Mouse (Mus musculus) inflammation-experienced regulatory T-cells, adult 6 months (primary cell): ENCODE results near the gene Elf5. TPM values are rescaled to one million over a fixed set of nuclear protein-coding genes. Genes with fewer than 3 reads are reported as not detected.

ENCODE experiments used
- ATAC-seq: one replicate; pipeline ENCODE4 v1.8.0; 2017
- polyA plus RNA-seq, 3 experiments: library from polyadenylated mRNA; unstranded; fragments of 100-300 nt; shearing (Covaris generic); gene quantifications; one replicate each; pipeline ENCODE4 v1.2.1; 2017

Elf5 gene
- polyA plus RNA-seq = not detected

DNA sequence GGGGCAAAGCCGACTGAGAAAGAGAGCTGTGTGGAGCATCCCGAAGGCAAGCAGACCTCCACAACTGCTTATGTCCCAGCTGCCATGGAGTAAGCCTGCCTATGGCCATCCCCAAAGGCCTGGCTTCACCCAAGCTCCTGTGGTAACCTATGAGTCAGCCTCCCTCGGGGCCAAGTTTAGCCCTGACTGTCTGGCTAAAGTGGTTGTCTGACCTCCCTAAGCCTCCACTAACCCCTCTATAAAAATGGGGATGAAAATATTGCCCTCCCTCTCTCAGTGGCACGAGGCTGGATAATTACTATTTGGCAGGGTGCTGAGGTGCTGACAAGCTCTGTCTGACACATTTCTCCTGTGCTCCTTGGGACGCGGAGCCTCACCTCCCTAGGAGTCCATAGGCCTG lies at the start of gene Elf5:
Gene Elf5, plus strand, starts transcription at position 341 of the 400 bp plus-strand sequence.
- no peak for ATAC-seq

DNA sequence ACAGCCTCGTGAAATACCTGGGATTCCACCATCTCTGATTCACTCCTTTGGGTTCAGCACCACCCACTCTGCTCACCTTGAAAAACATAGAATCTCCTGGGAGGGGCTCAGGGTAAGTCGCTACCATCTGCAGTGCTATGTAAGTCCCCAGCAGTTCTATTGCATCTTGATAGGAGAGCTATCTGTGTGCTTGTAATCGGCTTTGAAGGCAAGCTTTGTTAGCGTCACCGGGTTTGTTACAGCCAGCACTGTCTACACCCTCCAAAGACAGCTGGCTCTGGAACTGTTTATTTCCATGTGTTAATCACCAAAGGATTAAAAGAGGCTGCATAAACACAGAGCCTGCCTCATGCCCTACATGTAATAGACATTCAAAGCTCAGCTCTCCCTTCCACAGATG lies 38.9 kb upstream of the Elf5 start:
- ATAC-seq = no peak

DNA sequence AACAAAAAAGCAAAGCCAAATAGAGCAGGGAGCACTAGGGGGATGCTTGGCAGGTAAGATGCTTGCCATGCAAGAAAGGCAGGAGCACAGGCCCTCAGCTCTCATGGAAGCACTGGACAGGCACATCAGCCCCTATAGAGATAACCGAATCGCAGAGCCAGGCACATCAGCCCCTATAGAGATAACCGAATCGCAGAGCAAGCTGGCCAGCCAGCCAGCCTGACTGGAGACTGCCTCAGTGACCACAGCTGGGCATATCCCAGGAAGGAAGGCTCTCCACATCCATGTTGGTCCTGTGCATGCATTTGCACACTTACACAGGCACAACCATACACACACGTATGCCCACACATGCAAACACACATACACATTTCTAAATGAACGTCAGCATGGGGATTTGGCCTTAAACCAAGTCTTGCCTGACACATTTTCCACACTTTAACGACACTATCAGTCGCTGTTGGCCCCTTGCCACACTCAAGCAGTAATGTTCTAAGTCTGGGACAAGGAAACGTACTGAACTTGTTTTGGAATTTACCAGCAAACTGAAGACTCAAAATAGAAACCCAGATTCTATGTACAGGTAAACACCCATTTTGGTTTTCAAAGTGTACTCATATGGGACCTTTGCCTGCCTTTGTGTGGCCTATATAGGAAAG lies 31.9 kb upstream of the Elf5 start:
- ATAC-seq = no peak

DNA sequence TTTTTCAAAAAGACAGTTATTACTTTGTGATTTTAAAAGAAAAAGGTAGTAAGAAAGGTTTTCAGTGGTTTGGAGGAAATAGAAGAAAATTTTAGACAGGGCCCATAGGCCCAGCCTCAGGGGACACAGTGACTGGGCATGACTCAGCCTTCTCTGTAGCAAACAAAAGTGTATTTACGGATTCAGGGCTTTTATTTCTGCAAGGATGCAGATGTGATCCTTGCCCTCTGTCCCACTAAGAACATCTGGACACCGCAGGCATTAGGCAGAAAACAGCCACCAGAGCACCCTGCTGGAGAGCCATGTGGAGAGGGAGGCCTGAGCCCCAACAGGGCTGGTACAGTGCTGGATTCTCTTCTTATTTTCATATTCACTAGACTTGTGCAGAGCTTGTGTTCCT lies 29.3 kb upstream of the Elf5 start:
- no peak for ATAC-seq

DNA sequence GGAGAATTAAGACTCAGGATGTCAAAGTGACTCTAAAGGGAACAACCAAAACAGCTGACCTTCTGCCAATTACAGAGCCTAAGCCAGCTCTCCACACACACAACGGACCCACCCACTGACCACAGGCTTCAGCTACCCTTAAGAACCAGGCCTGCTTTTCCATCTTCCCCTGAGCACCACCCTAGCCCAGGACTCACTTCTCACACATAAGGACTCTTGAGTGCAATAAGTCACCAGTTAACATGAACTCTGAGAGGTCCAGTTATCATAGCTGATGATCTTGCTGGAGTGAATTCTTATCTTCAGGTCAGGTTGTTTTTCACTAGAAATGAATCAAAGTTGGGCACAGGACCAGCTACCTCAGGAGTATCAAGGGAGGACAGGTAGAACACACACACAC lies 23.6 kb upstream of the Elf5 start:
- no peak for ATAC-seq

DNA sequence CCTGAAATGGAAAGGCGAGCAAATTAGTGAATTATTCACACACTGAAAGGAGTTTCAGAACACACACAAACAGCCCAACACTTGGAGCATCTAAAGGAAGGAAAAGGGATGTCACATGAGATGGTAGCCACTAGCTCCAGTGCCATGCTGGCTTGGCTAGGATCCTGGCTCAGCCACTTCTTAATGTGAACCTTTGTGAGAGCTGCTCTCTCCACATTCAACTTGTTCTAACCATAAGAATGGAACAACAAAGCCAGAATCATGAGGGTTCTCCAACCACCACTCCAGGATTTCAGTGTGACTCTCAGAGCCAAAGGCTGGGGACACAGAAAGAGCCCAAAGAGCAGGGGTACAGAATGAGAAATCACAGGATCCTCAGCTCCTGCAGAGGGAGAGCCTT lies 23.2 kb upstream of the Elf5 start:
- no peak for ATAC-seq

DNA sequence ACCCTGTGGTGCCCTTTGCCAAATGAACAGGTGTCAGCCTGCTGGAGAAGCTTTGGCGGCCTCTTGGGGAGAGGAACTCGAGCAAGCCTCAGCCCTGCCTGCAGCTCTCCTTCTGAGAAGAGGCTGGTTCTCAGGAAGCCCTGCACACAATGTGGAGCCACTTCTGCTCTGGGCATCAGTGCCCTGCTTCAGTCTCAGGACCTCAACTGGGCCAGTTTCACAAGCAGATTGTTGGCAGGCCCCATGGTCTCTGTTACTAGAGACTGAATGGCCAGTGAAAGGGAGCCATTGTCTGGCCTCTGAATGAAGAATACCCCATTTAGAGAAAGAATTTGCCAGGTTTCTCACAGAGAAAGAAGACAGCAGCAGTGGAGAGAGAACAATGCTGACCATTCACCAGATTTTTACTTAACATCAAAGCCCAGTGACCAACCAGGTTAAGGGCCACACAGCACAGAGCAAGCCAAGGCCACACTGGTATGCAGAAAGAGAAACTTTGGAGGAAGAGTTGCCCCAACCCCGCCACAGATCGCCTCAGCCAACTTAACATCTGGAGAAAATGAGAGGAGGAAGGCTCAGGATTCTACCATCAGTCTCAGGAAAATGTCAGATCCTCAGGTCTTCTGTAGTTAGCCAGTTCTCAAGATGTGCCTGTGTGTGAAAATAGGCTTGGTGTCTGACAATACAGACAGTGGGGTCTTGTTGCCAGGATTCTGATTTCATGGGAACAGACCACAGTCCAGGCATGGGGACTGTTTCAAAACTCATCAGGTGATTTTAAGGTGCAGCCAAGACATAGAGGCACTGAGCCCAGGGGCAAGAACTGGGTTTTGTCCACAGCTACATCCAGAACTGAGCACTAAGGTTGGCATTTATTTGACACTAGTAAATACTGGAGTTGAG lies 21.2 kb upstream of the Elf5 start:
- no peak for ATAC-seq

DNA sequence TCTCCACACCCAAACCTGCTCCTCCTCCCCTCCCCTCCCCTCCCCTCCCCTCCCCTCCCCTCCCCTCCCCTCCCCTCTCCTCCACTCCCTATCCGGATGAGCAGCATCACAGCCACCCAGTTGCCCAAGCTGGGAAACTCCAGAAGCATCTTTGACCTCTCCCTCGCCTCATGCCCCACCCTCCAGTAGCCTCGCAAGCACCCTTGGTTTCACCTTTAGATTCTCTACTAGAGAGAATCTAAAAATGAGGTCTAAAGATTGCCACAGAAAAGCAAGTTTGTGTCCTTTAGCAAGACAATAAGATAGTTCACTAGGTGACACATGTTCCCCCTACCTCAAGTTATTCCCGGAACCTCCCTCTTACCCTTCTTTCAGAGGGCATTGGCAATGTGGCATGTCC lies 19.9 kb upstream of the Elf5 start:
- ATAC-seq = no peak

DNA sequence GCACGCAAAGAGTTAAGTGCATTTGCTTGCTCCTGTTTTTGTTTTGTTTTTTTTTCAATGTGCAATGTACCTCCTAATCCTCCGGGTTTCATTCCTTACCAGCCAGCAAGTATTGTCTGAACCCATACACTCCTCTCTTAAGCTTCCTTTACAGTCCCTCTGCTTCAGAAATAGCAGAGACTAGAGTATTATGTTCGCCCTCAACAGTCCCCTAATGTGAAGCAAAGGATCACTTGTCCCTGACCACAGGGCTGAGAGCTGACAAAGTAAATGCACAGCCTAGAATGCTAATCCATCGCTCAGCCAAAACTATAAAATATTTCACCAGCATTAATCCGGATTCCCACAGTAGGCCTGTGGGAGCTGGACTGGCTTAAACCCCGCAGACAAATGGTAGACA lies 13.4 kb upstream of the Elf5 start:
- ATAC-seq = no peak

DNA sequence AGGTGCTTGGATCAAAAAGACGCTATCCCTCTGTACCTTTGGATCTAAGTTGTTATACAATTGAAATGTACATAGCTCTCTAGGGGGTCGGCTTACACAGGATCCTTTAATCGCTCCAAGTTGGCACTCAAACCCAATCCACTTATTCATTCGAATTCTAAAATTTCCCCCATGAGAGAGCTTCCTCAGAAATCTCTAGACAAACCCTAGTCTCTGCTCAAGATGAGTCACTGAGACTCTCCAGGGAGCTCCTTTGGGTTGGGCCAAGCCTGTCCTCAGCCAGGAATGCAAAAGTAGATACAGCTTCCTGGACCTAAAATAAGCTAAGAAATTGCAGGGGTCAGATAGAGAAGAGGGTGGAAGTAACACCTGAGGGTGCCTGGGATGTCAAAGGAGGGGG lies 10.8 kb upstream of the Elf5 start:
- ATAC-seq = no peak

DNA sequence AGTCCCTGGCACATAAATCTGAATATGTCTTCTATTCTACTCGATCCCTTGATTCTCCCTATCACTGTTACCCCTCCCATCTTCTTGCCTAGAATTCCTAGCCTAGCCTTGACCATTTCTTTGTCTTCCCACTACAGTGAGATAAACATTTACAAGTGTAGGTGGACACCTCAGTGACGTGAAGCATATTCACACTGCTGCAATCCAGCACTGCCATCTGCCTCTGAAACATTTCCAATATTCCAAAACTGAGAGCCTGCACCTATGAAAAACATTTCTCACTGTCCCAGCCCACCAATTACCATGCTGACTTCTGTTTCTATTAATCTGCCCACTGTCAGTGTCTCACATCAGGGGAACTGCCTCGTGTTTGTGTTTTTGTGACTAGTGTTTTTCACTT lies 5.2 kb upstream of the Elf5 start:
- no peak for ATAC-seq

DNA sequence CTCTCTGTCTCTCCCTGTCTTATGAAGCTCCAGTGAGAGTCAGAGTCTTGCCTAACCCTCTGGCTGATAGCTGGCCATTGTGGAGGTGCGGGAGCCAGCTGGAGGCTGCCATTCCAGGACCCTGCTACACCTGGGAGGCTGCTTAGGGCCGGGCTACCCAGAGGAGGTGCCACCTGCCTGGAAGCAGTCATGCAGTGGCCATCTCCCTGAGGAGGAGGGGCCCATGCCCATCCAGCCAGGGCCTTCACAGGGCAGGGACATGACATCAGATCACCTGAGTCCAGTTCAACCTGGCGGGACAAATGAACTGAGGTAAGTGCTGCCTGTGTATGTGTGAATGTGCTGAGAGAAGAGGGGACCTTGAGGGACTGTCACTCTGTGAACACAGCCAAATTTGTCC lies 328 bp downstream of the Elf5 start:
- ATAC-seq = no peak

DNA sequence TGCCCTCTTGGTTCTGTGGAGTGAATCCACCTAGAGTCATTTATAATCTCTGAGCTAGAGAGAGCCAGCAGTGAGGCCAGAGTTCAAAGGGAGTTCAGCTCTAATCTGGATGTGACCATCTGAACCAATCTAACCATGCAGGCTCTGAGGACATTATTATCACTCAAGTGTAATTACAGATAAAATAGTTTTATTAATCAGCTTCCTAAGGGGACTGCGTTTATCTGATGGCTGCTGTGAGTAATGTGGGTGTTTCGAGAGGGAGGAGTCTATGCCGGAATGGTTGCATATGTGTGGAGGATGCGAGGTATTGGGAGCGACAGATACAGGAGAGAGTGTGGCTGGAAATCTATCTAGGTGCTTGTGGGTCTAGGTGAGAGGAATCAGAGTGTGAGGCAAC lies 1.9 kb downstream of the Elf5 start:
- ATAC-seq = no peak

DNA sequence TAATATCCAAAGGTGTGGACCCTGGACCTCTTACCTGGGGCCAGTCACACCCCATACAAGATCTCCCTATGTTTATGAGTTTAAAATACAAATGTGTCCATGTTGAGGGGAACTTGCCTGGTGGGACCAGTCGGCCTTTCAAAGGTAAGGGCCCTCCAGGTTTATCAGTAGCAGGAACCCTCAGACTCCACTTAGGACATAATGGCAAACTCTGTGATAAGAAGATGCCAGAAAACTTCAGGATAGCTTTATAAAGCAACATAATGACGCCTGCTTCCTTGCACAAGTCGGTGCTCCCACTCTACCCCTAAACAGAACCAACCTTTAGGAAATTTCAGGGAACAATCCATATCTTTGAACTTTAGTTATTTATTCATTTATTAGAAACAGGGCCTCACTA lies 4.3 kb downstream of the Elf5 start:
- ATAC-seq = no peak

DNA sequence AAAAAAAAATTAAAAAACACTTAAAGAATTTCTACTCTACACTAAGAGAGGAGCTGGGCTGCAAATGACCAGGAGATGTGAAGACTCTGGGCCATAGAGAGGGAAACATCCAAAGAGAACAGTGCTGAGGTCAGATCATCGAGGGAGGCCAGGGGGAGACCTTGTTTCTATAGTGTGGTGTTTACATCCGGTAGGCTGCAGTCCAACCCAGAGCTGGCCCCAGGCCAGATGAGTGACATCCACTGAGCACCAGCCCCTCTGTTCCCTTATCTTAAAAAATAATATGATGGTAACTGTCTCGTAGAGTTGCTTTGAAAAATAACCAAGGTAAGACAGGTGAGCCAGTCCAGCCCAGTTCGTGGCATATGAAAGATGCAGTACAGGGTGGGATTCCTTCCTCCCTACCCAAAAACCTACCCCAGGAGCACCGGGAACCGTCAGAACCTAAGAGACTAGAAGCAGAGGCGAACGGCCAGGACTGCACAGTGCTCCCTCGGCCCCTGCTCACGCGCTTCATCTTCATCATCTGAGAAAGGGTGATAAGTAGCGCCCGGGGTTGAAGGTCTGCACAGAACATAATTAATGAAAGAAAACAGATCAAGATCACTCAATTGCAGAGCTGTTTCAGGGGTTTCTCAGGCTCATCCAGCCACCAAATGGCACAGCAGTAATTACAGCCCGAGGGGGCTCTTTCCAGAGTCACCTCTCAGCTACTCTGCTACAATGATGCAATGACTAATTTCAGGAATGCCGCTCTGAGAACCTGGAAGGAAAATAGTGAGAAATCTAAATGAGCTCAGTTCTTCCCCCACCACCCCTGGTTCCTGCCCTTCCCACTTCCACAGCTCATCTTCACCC lies 9.4 kb downstream of the Elf5 start:
- no peak for ATAC-seq

DNA sequence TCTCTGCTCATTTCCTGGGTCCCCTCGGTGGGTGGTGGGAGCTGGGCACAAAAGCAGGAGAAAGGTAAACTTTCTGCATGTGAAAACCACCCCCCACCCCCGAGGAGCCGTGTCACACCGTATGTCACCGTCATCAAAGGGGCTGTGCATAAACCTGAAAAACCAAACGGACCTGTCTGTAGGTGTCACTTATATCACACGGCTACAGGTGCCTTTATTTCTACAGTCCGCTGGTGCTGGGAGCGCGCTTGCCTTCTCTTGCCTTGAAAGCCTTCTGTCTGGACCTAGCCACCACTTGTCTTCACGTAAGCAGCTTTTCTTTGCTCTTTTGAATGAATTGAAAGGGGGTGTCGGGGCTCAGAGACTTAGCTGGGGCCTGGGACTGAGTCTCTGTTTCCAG lies 12.4 kb downstream of the Elf5 start:
- no peak for ATAC-seq

DNA sequence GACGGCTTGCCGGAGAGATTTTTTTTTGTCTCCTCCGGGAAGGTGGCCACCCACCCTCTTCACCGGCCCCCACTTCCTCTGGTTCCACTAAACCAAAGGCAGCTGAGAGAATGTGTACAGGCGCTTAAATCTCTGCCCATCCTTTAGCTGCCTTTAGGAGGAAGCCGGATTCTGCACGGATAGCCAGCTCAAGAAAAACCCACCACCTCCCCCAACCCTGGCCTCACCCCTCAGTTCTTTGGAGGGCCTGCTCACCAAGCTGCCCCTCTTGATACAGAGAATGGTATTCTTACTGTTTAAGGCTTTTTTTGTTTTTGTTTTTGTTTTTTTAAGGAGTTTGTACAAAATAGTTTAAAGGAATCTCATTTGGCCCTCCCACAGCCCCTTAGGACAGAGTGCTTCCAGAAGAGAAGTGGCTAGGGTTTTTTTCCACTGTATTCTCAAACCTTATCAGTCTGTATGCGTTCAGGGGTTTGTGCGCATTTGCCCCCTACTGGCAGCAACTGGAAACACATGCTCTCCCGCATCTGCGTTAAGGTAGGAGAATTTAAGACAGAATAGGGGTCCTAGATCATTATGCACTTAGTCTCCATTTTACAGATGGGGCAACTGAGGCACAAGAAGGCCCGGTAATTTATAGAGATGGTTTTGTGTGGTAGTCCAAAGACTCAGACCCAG lies 13.0 kb downstream of the Elf5 start:
- ATAC-seq = no peak

DNA sequence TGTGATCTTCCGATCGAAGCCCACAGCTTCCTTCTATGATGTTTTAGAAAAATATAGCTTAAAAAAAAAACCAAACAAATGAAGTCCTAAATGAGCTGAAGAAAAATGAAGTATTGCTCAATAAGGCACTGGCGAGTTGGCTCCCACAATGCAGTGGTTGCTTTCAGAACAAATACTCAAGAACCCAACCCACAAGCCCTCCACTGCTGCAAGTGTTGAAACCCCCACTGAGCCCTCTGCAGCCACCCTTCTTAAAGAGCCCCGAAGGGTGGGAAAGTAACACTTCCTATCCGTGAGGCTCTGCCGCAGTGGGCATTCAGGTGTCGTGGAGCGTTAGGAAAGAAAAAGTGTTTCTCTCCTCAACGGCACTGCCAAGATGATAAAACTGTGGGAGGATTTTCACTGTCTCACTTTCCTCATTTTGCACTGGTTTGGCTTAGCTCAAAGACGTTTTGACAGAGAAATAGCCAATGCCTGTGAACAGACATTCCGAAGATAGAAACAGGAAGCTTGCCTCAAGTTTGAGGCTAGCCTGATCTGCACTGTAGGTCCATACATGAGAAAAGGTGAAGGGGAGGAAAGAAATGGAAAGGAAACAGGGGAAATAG lies 14.1 kb downstream of the Elf5 start:
- no peak for ATAC-seq

DNA sequence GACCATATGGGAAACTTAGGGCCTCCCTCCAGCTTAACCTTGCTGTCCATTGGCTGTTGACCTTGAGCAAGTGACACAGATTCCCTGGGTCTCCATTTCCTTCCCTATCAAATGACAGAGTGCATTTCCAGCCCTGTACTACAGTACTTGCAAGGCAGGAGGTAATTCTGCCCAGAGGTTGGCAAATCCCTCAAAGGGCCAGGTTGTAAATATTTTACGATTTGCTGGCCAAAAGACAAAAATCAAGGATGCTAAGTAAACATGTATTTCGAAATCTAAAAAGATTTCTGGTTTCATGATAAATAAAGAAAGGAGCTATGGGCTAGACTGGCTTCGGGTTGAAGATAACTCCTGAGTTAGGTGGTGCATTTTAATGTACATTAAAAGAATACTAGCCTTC lies 16.9 kb downstream of the Elf5 start:
- no peak for ATAC-seq

DNA sequence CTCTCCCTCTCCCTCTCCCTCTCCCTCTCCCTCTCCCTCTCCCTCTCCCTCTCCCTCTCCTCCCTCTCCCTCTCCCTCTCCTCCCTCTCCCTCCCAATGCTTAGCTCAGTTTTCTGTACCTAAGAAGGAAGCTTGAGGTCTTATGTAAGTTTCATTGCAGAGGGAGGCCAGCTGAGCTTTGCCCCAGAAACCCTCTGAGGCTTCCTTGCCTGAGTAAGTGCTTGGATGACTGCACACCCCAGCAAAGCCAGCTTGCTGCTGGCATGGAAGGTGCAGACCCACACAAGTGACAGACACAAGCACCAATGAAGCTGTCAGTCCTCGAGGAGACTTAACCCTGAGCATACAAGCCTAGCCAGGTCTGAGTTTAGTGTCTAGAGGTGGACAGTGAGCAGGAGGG lies 19.2 kb downstream of the Elf5 start:
- ATAC-seq = no peak

DNA sequence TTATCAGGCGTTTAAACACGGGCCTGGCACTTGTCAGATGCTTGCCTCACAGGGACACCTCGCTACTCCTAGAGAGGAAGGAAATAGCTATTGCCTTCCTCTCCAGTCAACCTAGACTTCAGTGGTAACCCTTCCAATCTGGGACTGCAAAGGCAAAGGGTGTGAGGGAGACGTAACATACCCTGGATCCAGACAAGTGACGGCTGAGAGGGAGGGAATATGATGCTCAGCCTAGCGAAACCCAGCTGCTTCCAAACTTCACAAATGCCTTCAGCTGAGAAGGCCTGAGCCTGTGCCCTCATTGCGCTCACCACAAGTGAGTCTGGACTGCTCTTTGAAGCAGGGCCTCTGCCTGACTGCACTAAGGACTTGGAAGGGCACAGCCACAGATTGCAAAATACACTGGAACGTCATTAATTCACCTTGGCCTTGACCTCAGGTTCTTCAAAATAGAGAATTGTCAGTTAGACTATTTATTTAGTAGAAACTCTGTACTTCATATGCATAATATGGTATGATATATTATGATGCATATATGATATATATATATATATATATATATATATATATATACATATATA lies 21.3 kb downstream of the Elf5 start:
- no peak for ATAC-seq

DNA sequence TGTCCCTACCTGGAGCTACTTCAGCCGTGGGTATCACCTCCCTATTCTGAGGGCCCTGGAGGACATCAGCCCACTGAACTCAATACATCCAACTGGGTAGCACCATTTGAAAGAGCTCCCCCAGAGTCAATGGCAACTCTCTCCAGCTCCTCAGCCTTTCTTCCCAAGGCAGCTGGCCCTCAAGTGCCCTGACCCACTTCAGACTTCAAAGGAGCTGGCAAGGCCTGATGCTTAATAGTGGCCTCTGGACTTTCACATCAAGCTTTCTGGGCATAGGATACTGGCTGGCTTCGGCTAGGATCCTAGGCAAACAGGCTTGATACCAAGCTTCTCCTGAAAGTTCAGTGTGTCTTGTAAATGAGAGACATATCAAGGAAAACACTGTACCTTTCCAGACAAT lies 23.6 kb downstream of the Elf5 start:
- ATAC-seq = no peak
